Mouse (Mus musculus) megakaryocyte, embryonic 14.5 days (primary cell): ENCODE measurements around the gene Ppp1r13b.

Experiments
- FLI1 ChIP-seq: IDR thresholded peaks from 2 replicates; pipeline ENCODE4 v1.6.1; 2012; ENCODE audit warnings: low read length, inconsistent platforms, mixed read lengths
- GATA1 ChIP-seq: IDR thresholded peaks from 3 replicates; pipeline ENCODE4 v1.6.1; 2012; ENCODE audit warnings: mixed read lengths, low read length, inconsistent platforms, borderline replicate concordance

DNA sequence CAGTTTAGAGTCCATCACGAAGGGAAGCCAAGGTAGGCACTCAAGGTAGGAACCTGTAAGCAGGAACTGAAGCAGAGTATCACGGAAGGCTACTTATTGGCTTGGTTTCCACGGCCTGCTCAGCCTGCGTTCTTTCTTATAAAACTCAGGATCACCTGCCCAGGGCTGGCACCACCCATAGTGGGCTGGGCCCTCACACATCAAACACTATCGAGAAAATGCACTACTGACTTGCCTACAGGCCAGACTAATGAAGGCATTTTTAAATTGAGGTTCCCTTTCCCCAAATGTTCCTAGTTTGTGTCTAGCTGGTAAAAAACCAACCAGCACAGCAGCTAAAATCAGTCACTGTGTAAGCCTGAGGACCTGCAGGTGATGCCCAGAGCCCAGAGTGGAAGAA is 8.3 kb downstream of the Ppp1r13b start:
- TF ChIP-seq GATA1 (no peak), FLI1 (no peak)
